Mouse (Mus musculus): Measurements from ENCODE around the gene Slc44a3. TPM values are rescaled to one million over a fixed set of nuclear protein-coding genes. Genes with fewer than 3 reads are reported as not detected.
A peak's percentile ranks its signal among the peaks of the same experiment; 100 is the strongest.
"Not testable (repeated sequence)": the region's sequence is repeated elsewhere in the genome, so short reads cannot be mapped to it uniquely, and the experiment has no call there.

Gene Slc44a3
- polyA plus RNA-seq, 1 experiment from 2014 or later: 0.59 TPM

DNA sequence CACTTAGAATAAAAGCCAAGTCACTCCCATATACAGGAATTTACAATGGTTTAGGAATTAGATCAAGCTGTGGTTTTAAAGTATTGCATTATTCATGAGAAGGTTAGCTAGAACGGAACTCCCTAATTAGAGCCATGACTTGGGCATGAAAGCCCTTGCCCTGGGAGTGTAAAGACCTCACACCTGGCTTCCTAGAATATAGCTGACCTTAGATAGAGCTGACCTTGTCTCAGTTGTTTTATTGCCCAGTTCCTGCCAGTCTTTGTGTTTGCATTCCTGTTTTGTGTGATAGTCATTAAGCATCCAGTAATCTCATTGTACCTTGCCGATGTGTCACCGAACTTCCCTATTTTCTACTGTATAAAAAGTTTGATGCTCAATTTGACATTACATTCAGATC is 6.6 kb upstream of the Slc44a3 start:
- 73% methylated on average over 3 of the region's 3 CpGs for WGBS
- not testable (repeated sequence) for ATAC-seq

GRCm38 (mm10) chr3:121537996-121538395 is 5.8 kb upstream of the Slc44a3 start:
- no peaks in the 10 kb centered on the region for H3K36me3 ChIP-seq (ENCODE audit: control insufficient read depth, insufficient read depth, low read length)
- H3K9ac ChIP-seq (ENCODE audit: low read depth, low read length): no peak overlapping the region
- H3K27me3 ChIP-seq (replicated peaks; ENCODE audit: control insufficient read depth, insufficient read depth, low read length): no peaks in the 10 kb centered on the region; the same call in 1 of the 2 replicates
- ATAC-seq: no peak
- no peaks in the 10 kb centered on the region for H3K4me1 ChIP-seq (ENCODE audit: control insufficient read depth, insufficient read depth, low read depth, low read length)
- no peak overlapping the region for H3K4me3 ChIP-seq (ENCODE audit: low read length)
- no peak overlapping the region for H3K4me2 ChIP-seq (ENCODE audit: low read length)
- WGBS: 95% methylated on average over 3 of the region's 3 CpGs
- H3K27ac ChIP-seq (ENCODE audit: low read depth, low read length): no peak overlapping the region
- no peaks in the 10 kb centered on the region for H3K9me3 ChIP-seq (ENCODE audit: control insufficient read depth, low read length)

More for the DNA sequence above, 6.6 kb upstream of the Slc44a3 start:
- not testable (repeated sequence) for H3K27me3 ChIP-seq (replicated peaks; ENCODE audit: control insufficient read depth, insufficient read depth, low read length); H3K4me1 ChIP-seq (ENCODE audit: control insufficient read depth, insufficient read depth, low read depth, low read length); H3K4me2 ChIP-seq (ENCODE audit: low read length); H3K9ac ChIP-seq (ENCODE audit: low read depth, low read length); H3K9me3 ChIP-seq (ENCODE audit: control insufficient read depth, low read length); H3K27ac ChIP-seq (ENCODE audit: low read depth, low read length); H3K4me3 ChIP-seq (ENCODE audit: low read length); H3K36me3 ChIP-seq (ENCODE audit: control insufficient read depth, insufficient read depth, low read length)

DNA sequence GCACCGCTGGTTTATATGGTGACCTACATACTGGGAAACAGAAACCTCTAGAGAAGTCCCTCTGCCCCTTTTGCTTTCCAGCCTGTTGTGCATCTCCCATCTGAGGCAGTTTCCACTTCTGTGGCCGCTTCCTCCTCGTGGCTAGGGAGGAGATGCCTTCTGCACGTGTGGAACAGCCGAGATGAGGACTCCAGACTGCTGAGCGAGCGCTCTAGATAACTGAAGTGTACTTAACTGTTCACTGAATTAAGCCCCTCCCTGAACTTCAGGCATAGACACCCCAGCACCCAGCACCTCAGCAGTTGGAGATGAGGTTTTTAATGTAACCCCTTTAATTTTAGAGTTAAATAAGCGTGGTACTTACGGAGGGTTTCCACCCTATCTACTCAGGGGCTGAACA is 4.6 kb upstream of the Slc44a3 start:
- Histone ChIP-seq H3K9ac (ENCODE audit: low read depth, low read length) (no peak overlapping the region), H3K4me3 (ENCODE audit: low read length) (no peak overlapping the region), H3K4me1 (ENCODE audit: control insufficient read depth, insufficient read depth, low read depth, low read length) (peaks cover 6% of the 10 kb centered on the region), H3K27me3 (replicated peaks; ENCODE audit: control insufficient read depth, insufficient read depth, low read length) (no peaks in the 10 kb centered on the region; the same call in 1 of the 2 replicates), H3K27ac (ENCODE audit: low read depth, low read length) (no peak overlapping the region), H3K36me3 (ENCODE audit: control insufficient read depth, insufficient read depth, low read length) (no peaks in the 10 kb centered on the region), H3K9me3 (ENCODE audit: control insufficient read depth, low read length) (no peaks in the 10 kb centered on the region), H3K4me2 (ENCODE audit: low read length) (no peak overlapping the region)
- 80% methylated on average over 9 of the region's 9 CpGs for WGBS
- no peak for ATAC-seq

DNA sequence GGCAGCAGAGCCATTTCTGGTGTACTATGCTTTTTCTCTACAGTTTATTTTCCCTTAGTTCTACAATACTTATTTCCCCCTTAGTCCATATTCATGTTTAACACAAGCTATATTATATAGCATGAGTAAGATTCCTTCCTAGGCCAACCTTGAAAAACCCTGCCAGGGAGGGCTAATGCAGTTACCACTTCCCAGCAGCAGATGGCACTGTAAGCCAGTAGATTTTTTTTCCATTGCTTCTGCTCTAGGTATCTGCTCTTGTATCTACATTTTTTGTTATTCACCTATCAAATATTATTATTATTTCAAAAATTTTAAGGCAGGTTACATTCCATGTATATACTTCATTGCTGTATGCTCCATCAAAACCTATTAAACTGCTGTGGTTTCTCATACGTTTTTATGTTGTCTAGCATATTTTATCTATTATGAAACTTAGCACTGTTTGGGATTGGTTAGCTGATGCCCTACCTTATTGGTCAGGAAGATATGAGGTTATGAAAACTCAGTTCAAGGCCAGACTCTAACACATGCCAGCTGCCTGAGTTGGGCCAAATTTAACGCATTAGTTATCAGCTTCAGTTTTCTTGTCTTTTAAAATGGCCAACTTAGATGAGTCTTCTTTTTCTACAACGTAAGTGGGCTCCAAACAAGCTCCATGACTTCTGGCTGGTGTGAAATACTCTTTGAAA is 3.8 kb upstream of the Slc44a3 start:
- H3K9me3 ChIP-seq (ENCODE audit: control insufficient read depth, low read length): no peaks in the 10 kb centered on the region
- peaks cover 6% of the 10 kb centered on the region for H3K4me1 ChIP-seq (ENCODE audit: control insufficient read depth, insufficient read depth, low read depth, low read length)
- H3K36me3 ChIP-seq (ENCODE audit: control insufficient read depth, insufficient read depth, low read length): no peaks in the 10 kb centered on the region
- no peak overlapping the region for H3K4me2 ChIP-seq (ENCODE audit: low read length)
- ATAC-seq: no peak
- H3K4me3 ChIP-seq (ENCODE audit: low read length): no peak overlapping the region
- H3K27me3 ChIP-seq (replicated peaks; ENCODE audit: control insufficient read depth, insufficient read depth, low read length): no peaks in the 10 kb centered on the region; the same call in 1 of the 2 replicates
- no peak overlapping the region for H3K27ac ChIP-seq (ENCODE audit: low read depth, low read length)
- 92% methylated on average over 3 of the region's 3 CpGs for WGBS
- no peak overlapping the region for H3K9ac ChIP-seq (ENCODE audit: low read depth, low read length)

DNA sequence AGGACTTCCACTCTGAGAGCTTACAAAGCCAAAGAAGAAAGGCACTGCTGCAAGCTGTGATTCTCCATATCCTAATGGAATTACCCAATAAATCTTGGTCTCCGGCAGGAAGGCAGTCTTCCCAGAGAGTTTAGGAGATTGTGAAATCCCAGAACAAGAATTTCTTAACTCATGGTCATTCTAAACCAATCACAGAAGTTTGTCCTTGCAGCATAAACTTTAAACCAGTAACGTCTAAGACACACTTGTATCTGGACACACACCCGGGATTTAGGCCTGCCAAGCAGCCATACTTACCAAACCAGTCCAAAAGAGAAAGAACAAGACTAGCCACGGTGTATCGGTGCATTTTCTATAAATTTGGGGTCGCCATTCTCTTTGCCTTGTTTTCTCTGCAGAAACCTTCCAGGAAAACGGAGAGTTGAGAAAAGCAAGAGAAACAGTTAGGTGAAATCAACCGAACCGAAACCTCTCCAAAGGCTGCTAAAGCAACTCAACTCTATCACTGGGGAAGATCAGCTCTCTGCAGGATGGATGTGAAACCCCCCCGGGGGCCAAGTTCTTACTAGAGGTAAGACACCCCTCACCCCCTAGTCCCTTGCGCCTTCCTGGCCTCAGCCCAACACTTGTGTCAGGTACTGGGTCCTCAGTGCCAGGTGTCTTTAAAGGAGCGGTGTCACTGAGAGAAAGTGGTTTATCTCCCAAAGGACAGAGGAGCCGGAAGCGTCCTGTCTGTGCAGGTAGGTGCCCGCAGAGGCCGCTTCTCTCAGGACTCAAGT is 645 bp downstream of the Slc44a3 start:
- H3K4me3 ChIP-seq (ENCODE audit: low read length): peak overlapping the region; percentile 35
- WGBS: 51% methylated on average over 16 of the region's 16 CpGs
- no peaks in the 10 kb centered on the region for H3K27me3 ChIP-seq (replicated peaks; ENCODE audit: control insufficient read depth, insufficient read depth, low read length)

DNA sequence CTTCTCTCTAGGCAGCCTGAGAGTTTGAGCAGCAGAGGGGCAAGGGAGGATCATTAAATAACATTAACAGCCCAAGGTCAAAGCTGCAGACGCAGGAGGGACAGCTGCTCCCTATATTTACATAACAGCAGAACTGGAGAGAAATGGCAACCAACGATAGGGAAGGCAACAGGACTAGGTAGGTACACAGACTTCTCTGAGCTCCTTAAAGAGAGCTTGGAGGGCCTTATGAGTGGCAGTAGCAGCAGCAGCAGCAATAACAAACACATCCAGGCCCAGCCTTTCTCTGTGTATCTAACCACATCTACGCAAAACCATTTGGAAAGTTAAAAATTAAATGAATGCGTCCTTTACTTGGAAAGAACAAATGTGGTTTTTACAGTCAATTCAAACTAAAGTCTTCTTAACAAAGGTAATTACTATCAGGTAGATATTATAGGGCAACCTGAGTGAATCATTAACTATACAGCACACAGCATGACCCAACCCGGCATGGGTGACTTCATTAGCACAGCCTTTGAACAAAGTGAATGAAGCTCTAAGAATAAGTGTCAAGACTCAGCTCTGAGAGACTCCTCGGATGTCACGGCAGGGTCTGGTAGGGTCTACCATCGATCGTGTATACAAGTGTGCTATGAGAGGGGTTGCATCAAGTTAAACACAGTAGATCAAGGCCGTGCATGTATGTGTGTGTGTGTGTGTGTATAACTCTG is 1.5 kb downstream of the Slc44a3 start:
- Histone ChIP-seq H3K27me3 (replicated peaks; ENCODE audit: control insufficient read depth, insufficient read depth, low read length) (no peaks in the 10 kb centered on the region), H3K4me3 (ENCODE audit: low read length) (no peak overlapping the region), H3K4me1 (ENCODE audit: control insufficient read depth, insufficient read depth, low read depth, low read length) (peaks cover 6% of the 10 kb centered on the region), H3K9ac (ENCODE audit: low read depth, low read length) (no peak overlapping the region), H3K27ac (ENCODE audit: low read depth, low read length) (no peak overlapping the region), H3K4me2 (ENCODE audit: low read length) (no peak overlapping the region), H3K36me3 (ENCODE audit: control insufficient read depth, insufficient read depth, low read length) (no peaks in the 10 kb centered on the region), H3K9me3 (ENCODE audit: control insufficient read depth, low read length) (no peaks in the 10 kb centered on the region)
- 57% methylated on average over 10 of the region's 10 CpGs for WGBS
- ATAC-seq: no peak

More for the DNA sequence above, 645 bp downstream of the Slc44a3 start:
- Histone ChIP-seq H3K4me2 (ENCODE audit: low read length) (peak overlapping the region; percentile 55), H3K9ac (ENCODE audit: low read depth, low read length) (peak overlapping the region; percentile 47), H3K27ac (ENCODE audit: low read depth, low read length) (no peak overlapping the region), H3K9me3 (ENCODE audit: control insufficient read depth, low read length) (no peaks in the 10 kb centered on the region), H3K4me1 (ENCODE audit: control insufficient read depth, insufficient read depth, low read depth, low read length) (peaks cover 6% of the 10 kb centered on the region), H3K36me3 (ENCODE audit: control insufficient read depth, insufficient read depth, low read length) (no peaks in the 10 kb centered on the region)
- no peak for ATAC-seq

DNA sequence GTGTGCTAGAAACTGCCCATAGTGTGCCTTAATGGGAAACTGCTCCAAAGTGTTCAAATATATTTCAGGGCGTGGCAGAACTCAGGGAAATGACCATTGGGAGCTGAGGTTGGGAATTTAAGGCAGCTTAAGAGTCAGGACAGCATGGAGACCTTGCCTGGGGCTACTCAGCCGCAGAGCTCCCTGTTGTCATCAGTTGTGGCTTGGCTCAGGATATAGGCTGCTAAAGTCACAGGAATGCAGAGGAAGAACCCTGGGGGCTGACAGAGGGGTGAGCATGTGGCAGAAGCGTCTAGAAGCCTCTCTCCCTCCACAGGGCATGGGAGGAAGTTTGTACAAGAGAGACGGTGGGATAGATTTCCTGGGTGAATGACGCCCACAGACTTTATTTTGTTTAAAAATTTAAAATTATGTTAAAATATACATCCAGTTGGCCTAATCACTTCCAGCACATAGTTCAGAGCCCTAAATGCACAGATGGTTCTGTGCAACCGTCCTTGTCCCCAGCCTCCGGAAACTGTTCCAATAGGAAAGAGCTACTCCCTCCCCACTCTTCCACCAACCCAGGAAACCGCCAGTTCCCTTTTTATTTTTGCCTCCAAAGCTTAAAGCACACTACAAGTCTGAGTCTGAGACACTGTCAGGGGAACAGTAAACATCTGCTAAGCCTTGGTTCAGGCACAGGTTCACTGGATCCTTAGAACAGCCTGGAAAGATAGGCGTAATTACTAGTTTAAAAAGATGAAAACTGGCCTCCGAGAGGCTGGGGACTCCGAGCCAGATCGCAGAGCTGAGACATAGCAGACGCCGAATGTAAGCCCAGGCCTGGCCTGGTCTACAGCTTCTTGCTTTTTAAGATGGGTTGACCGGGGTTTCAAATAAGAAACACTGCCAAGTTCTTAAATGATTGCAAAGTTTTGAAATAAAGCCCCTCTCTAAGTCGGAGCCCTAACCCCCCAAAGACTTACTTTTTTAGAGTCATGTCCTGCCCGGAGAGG is 5.8 kb downstream of the Slc44a3 start:
- WGBS: 72% methylated on average over 17 of the region's 17 CpGs
- Histone ChIP-seq H3K9me3 (ENCODE audit: control insufficient read depth, low read length) (no peaks in the 10 kb centered on the region), H3K27me3 (replicated peaks; ENCODE audit: control insufficient read depth, insufficient read depth, low read length) (no peaks in the 10 kb centered on the region), H3K4me3 (ENCODE audit: low read length) (no peak overlapping the region), H3K27ac (ENCODE audit: low read depth, low read length) (no peak overlapping the region), H3K36me3 (ENCODE audit: control insufficient read depth, insufficient read depth, low read length) (no peaks in the 10 kb centered on the region), H3K9ac (ENCODE audit: low read depth, low read length) (no peak overlapping the region), H3K4me1 (ENCODE audit: control insufficient read depth, insufficient read depth, low read depth, low read length) (no peaks in the 10 kb centered on the region), H3K4me2 (ENCODE audit: low read length) (no peak overlapping the region)
- no peak for ATAC-seq

- Histone ChIP-seq H3K27ac (ENCODE audit: low read depth, low read length) (no peak overlapping the region), H3K27me3 (replicated peaks; ENCODE audit: control insufficient read depth, insufficient read depth, low read length) (no peaks in the 10 kb centered on the region), H3K4me1 (ENCODE audit: control insufficient read depth, insufficient read depth, low read depth, low read length) (no peaks in the 10 kb centered on the region), H3K9me3 (ENCODE audit: control insufficient read depth, low read length) (no peaks in the 10 kb centered on the region), H3K4me3 (ENCODE audit: low read length) (no peak overlapping the region), H3K9ac (ENCODE audit: low read depth, low read length) (no peak overlapping the region), H3K36me3 (ENCODE audit: control insufficient read depth, insufficient read depth, low read length) (no peaks in the 10 kb centered on the region), H3K4me2 (ENCODE audit: low read length) (no peak overlapping the region)
- 76% methylated on average over 10 of the region's 10 CpGs for WGBS
- ATAC-seq: no peak
Measured at GRCm38 (mm10) chr3:121521633-121522125, 10.5 kb downstream of the Slc44a3 start.
